Mouse (Mus musculus): ENCODE measurements around the gene Olfr160. TPM values are rescaled to one million over a fixed set of nuclear protein-coding genes. Genes with fewer than 3 reads are reported as not detected.

The Olfr160 gene
- not detected for total RNA-seq (2021)

GRCm38 (mm10) chr9:37716150-37716549 is at the start of gene Olfr160:
Gene Olfr160 (minus strand): TSS chr9:37716250.
- intact Hi-C loops (cut with DNase I): no loop called here
- no peak for DNase-seq

- DNase-seq: no peak
- intact Hi-C loops (cut with DNase I): loop anchor here (10.0 kb wide), 1 partner anchor 172 kb away; no protein-coding TSS in a partner anchor
Measured at GRCm38 (mm10) chr9:37762541-37762940, 46.5 kb upstream of the Olfr160 start.

- intact Hi-C loops (cut with DNase I): loop anchor here (10.0 kb wide), 1 partner anchor 173 kb away; no protein-coding TSS in a partner anchor
- DNase-seq: no peak
Measured at GRCm38 (mm10) chr9:37761728-37762127, 45.7 kb upstream of the Olfr160 start.

- DNase-seq: no peak
- intact Hi-C loops (cut with DNase I): no loop called here
Measured at GRCm38 (mm10) chr9:37752006-37752405, 36.0 kb upstream of the Olfr160 start.

DNA sequence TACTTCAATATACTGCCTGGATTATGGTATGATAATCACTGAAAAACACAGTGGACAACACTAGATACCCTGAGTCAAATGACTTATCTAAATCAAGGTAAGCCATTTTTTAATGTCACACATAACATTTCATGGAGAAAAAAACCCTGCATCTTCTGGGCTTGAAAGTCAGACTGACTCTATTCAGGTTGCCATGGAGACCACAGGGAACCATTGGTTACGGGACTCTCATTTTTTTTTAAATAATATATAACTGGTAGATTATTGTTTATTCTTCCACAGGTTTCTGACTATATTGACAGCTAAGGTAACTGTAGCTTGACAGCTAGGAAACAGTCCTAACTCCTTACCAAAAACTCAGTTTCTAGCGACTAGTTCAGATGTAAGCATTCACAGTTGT is 35.4 kb upstream of the Olfr160 start:
- intact Hi-C loops (cut with DNase I): no loop called here
- DNase-seq: no peak

- DNase-seq: no peak
- intact Hi-C loops (cut with DNase I): no loop called here
Measured at GRCm38 (mm10) chr9:37750319-37751075, 34.4 kb upstream of the Olfr160 start.

DNA sequence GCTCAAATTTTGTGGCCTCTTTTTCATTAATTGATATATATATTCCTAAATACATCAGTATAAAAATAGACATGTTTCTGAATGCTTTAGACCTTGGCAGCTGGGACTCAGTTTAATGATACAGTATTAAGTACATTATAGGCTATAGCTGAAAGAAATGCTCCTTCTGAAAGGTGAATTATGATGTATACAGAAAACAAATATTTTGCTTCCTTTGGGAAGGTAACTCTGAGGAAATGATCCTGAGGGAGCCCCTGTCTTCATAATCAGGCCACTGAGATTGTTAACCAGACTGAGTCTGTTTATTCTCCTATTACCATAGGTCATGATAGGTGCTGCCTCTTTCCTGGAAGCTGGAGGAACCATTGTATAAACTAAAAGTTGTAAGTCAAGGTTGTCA is 28.8 kb upstream of the Olfr160 start, which contains the start of gene Olfr874:
TSS of gene Olfr874 (plus strand) at position 301 of the 400 bp plus-strand sequence.
- intact Hi-C loops (cut with DNase I): loop anchor here (5.0 kb wide), 1 partner anchor 708 kb away; no protein-coding TSS in a partner anchor

GRCm38 (mm10) chr9:37734310-37734709 is 18.3 kb upstream of the Olfr160 start:
- no peak for DNase-seq
- intact Hi-C loops (cut with DNase I): no loop called here

More for the DNA sequence above, 28.8 kb upstream of the Olfr160 start, which contains the start of gene Olfr874:
- DNase-seq: no peak

DNA sequence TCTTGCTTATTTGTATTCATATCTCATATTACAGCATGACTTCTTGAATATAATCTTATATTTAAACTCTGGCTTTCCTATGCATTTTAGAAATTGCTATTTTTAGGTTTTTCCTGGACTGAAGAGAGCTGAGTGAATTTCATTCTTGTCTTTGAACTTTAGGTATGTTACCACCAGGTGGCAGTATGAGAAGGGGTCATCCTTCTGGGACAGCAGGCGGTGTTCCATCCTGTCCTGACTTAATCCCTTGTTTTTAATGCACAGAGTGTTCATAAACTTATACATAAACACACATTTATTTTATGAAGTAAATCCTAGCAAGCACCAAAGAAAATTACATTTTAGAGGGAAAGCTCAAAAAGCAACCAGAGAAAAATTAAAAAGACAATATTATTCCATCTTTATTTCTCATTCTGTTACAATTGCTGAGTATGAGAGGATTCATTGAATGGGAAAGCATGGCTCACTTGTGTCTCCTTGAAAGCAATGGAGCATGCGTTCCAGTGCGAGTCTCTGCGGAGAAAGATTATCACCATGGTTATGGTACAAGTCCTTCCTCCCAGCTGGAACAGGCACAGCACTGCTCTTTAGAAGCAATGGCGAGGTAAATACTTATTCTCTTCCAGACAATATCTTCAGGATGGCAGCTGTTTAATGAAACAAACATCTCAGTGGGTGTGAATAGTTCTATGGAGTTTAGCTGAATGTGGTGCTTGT is 25.9 kb downstream of the Olfr160 start:
- intact Hi-C loops (cut with DNase I): loop anchor here (1.0 kb wide), 1 partner anchor 242 kb away; no protein-coding TSS in a partner anchor
- no peak for DNase-seq

DNA sequence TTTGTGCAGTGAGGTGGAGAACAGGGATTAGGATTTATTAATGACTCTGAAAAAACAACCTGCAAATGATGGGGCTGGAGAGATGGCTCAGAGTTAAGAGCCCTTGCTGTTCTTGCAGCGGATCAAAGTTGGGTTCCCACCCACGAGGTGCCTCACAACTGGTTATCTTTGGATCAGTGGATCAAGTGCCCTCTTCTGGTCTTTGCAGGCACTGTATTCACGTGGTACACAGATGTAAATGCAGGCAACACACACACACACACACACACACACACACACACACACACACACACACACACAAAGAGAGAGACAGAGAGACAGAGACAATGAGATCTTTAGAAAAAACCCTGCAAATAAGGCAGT is 28.1 kb downstream of the Olfr160 start:
- intact Hi-C loops (cut with DNase I): no loop called here

DNA sequence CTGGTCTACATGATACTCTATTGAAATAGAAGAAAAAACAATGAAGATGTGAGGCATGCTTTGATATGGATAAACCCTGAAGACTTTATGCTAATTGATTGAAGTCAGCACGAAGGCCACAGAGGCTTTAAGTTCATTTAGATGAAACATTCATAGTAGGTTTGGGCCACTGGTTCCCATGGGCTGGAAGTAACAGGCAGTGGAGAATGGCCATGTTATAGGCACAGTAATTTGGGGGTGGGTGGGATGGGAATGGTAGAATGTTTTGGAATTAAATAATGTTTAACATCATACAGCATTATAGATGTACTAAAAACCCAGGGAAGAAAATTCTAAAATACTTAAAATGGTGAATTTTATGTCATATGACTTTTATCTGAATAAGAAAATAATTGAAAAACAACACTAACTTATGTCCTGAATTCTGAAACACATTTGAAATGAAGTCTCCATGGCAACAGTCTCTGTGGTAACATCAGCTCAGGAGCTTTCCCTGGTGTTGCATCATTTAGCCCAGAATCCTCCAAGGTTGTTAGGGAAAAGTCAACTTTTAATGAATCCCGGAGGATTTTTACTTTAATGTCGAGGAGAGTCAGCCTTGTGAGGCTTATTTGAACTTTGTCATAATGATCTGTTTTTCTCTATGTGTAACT is 28.6 kb downstream of the Olfr160 start:
- DNase-seq: no peak
- intact Hi-C loops (cut with DNase I): no loop called here

More for the DNA sequence above, 28.1 kb downstream of the Olfr160 start:
- no peak for DNase-seq

- intact Hi-C loops (cut with DNase I): no loop called here
Measured at GRCm38 (mm10) chr9:37681123-37681522, 34.9 kb downstream of the Olfr160 start.

DNA sequence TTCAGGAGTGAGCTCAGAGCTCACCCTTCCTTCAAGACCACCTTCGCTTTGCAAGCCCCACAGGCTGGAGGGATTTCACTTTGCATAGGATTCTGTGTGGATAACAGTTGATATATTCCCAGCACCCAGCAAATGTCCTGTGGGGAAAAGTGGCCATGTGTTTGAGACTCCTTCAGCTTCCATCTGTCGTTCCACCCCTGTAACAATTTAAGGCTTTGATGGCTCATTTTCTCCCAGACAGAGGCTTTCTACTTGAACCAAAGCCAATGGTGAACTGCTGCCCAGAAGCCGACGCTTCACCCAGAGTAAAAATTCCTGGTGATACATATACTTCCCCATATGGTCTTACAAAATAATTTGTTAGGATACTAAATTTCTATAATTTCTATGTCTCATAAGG is 40.8 kb downstream of the Olfr160 start:
- intact Hi-C loops (cut with DNase I): no loop called here
- no peak for DNase-seq

More at GRCm38 (mm10) chr9:37681123-37681522, 34.9 kb downstream of the Olfr160 start:
- no peak for DNase-seq

DNA sequence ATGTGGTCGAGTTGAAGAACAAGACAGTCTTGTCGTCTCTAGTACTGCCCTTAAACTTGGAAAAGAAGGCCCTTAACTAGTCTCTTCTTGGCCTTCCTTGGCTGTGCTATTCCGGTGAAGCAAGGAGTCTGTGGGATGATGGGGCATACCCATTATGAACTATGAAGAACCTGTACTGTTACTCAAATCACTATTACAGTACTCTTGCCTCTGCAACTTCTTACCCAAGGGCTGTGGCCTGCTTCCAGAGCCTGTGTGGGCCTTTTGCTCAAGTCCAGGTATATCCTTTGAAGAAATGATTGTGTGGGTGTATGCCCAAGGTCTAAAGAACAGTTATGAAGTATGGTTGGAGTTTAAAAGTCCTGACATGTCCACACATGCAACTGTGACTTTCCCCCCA is 45.8 kb downstream of the Olfr160 start:
- intact Hi-C loops (cut with DNase I): no loop called here
- no peak for DNase-seq

GRCm38 (mm10) chr9:37669678-37670077 is 46.4 kb downstream of the Olfr160 start:
- intact Hi-C loops (cut with DNase I): no loop called here
- no peak for DNase-seq

DNA sequence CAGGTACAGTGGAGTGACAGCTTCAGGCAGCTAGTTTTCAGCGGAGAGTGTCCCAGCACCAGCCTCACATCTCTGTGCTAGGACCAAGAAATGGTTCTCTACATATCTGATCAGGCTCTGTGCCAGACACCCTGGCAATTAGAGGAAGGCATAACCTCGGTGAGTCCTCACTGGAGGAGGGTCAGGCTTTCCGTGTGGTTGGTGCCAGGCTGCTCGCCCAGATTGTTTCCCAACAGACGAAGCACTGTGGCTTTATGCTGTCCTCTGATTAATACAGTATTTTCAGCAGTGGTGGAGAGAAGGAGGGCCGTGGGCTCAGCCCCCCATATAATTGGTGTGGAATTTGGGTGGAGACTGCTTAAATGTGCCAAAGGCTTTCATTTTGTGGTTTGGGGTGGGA is 46.9 kb downstream of the Olfr160 start, which contains the start of gene Panx3:
TSS of gene Panx3 (minus strand) at position 121 of the 400 bp plus-strand sequence.
- intact Hi-C loops (cut with DNase I): no loop called here
- no peak for DNase-seq

DNA sequence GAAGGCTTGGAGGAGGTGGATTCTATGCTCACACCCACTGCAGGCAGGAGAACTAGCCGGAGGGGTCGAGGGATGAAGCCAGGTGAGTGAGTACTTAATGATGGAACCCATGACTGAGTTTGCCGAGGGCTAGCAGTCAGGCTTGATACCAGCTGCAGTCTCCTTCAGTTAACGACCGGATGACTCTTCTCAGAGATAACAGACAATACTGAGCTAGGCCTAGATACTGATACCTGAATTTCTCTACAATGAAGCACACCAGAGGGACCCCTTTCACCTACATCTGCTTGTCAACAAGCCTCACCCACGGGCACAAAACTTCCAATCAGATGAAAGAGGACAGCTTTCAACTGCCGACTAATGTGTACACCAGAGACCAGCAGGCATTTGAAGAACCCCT is 50.0 kb downstream of the Olfr160 start:
- no peak for DNase-seq
- intact Hi-C loops (cut with DNase I): no loop called here

DNA sequence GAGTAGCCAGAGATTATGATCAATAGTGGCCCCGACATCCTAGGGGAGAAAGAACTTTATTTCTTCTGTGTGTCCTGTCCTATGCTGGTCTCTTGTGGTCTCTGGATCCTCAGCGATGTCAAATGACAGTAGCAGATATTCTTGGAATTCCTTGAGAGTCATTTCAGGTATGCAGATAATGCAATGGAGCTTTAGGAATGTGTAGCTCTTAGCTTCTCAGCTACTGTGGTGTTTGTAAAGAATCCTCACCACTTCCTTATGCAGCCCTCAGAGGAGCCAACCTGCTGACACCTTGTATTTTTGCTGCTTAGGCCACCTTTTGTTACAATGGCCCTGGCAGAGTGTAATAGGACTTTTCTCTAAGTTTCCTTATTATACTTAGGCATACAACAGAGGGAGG is 51.4 kb downstream of the Olfr160 start:
- intact Hi-C loops (cut with DNase I): no loop called here
- DNase-seq: no peak

DNA sequence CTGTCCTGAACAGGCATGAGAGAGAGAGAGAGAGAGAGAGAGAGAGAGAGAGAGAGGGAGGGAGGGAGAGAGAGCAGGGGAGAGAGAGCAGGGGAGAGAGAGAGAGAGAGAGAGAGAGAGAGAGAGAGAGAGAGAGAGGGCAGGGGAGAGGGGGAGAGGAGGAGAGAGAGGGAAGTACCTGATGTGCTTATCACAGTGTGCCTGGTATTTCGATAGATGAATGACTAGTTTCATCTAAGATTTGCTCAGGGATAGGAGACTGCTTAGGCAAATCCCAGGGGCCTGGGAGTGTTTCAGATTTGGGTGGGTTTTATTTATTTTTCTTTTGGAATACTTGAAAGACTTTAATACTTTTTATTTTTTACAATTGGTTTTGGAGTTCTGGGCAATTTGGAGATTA is 52.8 kb downstream of the Olfr160 start:
- no peak for DNase-seq
- intact Hi-C loops (cut with DNase I): no loop called here

GRCm38 (mm10) chr9:37659413-37659812 is 56.6 kb downstream of the Olfr160 start:
- DNase-seq: no peak
- intact Hi-C loops (cut with DNase I): no loop called here

All from heart, postnatal 36 days (tissue).